Mouse (Mus musculus) cerebellum, postnatal 10 days (tissue): ENCODE measurements around the gene Anks4b.

Experiments used
- DNase-seq, 2 experiments: peaks; one replicate each; pipeline ENCODE4 v3.0.0; 2021; ENCODE audit warnings: mixed read lengths in 2 of 2

The Anks4b gene

DNA sequence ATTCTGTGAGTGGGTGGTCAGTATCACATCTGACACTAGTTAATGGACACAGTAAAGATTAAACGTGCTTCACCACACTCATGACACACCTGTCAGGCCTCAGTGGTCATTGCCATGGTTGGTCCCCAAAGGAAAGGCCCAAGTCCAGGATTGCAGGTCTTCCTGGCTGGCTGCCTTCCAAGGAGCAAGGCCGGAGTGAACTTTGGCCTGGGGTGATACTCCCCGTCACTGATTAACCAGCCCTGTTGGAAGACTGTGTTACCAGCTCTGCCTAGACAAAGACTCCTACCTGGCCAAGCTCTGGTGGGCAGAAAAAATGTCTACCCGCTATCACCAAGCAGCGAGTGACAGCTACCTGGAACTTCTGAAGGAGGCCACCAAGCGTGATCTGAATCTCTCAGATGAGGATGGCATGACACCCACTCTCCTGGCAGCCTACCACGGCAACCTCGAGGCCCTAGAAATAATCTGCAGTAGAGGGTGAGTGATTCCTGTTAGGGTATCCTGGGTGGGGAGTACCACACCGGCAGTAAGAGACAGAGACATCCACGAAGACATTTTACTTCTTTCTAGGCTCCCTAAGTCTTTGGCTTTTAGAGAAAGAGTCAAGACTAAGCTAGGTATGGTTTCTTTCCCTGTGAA, at the start of gene Anks4b:
Gene Anks4b, plus strand, starts transcription at position 256 of the 642 bp plus-strand sequence.
- DNase-seq: no peak

DNA sequence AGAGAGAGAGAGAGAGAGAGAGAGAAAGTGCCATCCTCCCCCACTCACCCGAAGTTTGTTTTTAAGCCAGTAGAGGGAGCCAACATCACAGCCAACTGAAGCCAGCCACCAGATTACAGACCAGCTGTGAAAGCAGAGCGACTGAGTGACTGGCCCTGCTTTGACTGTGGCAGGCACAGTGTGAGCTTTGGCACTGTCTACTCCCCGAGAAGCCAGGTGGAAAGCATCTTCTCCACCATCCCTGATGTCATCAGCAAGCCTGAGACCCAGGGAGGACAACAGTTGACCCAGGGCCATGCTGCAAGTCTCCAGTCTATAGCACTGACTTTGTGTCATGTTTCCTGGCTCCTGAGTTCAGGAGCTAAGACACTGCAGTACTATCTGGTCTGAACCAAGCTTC, 48.8 kb upstream of the Anks4b start:
- peak; percentile 85 to 88 for DNase-seq

DNA sequence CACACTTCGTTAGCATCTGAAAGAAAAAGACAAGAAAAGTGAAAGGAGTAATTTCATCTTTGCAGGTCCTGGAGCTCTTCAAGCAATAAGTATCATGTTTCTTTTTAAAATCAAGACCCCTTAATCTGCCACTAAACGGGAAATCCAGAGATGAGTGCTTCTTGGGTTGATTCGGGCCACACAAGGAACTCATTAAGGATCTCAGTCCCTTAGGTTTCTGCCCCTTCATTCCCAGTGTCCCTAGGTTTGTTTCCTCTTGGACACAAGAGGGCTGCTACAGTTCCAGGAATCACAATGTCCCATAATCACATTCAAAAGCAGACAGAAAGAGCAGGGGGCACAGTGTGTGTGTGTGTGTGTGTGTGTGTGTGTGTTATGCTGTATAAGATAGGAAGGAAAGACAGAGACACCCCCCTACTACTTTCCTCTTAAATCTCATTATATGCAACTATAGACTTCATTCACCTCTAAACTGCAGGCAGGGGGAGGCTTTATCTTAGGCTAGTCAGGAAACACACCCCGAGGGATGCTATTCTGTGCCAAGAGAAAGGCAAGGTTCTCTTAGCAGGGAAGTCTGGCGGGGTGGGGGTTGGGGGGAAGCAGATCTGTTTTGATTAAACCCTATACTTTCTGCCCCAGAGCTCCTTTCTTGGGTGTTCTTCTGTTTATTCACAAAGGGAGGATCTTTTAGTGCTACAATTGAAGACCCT, 46.5 kb upstream of the Anks4b start:
- no peak for DNase-seq

DNA sequence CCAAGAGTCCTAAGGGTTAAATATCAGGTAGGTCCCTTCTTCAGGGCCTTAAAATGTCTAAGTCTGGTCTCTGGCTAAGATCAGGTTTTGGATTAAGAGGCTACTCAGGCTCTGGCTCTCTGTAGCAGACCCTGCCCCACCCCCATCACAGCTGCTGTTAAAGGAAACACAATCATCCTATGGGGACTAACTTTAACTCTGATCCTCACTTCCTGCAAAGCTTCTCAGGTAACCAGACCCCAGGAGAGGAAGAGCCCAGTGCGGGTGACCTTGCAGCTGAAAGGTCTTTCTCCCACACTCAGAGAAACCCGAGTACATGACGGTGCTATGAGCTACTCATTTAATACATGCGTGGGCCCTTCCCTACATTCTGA, 46.0 kb upstream of the Anks4b start:
- no peak for DNase-seq

DNA sequence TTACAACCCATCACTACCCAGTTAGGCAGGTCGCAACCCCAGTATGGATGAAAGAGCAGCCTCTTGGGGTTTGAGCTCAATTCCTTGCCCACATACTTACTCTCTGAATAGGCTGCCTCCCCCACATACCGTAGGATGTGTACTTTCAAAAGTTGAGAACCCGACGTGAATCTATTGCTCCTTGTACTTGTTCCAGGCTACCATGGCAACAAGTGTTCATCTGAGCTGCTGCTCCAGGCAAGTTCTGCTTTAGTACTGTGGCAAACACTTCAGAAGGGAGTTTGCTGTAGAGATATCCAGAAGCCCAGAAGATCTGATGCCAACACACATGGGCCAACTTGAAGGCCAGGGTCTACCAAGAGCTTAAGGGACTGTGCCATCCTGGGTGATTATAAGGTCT, 44.7 kb upstream of the Anks4b start:
- no peak for DNase-seq

DNA sequence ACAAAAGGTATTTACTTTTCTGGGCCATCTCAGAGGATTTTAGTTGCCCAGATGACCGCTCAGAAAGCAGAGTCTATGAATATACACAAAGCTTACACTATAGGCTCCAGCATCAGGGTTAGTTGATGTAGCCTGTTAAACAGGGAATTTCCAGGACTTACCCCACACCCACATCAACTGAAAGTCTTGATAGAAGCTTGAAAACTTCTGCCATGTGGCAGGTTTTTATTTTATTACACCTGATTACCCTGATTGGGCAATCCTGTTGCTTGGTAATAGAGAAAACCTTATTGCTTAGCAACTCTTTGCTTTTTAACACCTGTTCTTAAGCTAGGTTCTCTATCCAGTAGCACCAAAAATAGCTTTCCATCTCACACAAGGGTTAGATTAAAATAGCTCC, 30.9 kb upstream of the Anks4b start:
- no peak for DNase-seq

DNA sequence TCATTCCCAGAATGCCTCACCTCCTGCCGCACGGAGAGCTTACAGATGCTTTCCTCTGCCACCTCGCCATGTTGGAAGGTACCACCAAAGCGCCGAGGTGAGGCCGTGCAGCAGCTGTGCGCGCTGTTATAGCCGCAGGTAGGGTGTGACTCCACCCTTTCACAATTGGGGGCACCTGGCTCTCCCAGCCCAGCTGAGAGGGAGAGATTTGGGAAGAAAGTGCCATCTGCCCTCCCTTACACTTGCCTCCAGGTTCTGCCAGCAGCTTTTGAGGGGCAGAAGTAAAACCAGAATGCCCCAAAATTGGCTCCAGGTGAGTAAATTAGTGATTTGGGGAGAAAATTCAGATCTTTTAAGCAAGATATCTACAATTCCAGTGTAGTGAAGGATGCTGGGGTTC, 28.5 kb upstream of the Anks4b start, which contains the start of gene Zp2:
Gene Zp2, minus strand, starts transcription at position 101 of the 400 bp plus-strand sequence.
- DNase-seq: no peak

DNA sequence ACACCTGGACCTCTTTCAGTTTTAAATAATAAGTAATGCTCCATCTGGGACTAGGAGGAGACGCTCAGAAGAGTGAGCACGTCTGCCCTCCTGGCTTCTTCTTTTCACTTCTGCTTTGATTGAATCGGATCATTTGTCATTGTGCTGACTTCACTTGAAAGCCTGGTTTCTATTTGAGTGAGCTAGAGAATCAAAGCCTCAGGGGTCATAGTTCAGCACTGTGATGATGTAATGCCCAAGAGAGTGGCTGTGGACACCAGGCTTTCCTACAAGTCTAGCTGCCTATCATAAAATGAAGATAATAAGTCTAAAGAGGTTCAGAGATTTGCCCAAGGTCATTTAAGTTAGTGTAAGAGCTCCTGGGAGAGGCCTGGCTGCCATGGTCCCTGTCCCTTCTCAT, 23.4 kb upstream of the Anks4b start:
- DNase-seq: no peak

DNA sequence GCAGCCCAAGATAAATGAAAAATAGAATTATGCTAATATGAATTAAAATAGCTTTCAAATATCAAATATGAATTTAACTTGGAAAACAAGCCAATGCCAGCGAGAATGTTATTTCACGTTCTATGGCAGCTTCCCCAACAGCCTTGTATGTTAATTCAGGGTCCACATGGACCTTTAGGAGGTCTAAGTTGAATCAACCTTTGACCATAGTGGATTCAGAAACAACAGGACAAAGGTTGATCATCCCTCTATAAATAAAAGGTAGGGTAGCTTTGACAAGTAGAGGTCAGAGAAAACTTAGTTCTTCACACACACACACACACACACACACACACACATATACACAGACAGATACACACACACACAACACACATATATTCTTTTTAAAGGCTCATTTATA, 22.8 kb upstream of the Anks4b start:
- DNase-seq: no peak

DNA sequence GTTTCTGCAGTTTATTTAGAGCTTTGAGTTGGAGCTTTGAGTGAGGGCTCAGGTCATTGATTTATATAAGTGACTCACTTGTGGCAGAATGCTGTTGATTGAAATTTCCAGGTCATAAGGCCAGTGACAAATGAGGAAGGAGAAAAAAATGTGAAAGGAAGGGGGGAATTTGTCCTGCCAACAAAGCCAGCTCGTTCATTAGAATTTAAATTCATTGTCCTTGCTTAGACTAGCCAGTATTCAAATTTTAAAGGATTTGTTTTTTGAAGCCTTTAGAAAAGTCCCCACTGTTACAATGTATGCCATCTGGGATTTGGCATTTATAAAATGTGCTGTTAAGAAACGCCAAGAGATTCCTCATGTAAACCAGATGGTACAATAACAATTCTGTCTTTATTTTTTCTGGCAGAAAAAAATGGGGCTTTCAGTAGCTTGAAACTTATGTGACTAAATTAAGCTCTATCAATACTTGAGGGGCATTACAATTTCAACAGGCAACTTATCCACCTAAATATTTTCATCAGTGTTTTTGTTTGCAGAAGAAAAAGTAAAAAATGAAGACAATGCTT, 16.7 kb upstream of the Anks4b start:
- no peak for DNase-seq

DNA sequence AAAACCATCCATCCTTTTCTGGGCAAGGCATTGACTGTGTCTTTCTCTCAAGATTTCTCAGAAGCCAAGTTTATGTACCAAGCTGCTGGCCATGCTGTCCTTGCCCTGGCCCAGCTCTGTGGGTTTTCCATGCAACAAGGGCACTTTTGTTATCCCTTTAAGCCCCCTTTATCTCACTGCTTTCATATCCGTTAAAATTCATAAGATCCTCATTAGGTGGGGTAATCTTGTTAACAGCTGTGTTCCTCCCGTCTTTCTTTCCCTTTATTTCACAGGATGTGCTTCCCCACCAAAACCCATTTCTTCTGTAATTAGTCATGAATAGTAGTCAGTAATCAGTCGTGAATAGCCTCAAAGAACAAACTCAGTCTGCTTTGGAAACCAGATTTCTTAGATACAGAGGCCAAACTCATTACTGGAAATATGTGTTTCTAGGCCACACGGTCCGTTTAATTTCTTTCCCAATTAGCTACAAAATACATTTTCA, 16.0 kb upstream of the Anks4b start:
- no peak for DNase-seq

DNA sequence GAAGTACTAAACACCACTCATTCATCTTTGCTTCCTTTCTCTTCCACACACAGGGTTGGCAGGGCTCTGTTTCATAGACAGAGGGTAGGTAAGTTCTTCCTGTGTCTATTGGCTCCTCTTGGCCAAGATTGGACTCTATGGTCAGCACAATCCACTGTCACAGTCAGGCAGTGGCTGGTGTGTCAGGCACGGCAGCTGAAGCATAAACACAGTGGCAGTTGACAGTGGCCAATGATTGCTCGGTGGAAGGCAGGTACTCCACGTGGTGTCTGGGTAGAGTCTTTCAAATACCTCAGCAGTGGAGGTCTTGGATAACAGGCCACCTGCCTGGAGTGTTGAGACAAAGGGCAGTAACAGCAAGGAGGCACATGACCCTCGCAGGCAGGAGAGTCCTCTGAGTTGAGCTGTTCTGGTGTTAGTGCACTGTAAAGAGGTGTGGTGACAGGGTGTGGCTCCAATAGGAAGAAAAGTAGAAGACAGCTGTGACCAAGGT, 15.5 kb upstream of the Anks4b start:
- no peak for DNase-seq

DNA sequence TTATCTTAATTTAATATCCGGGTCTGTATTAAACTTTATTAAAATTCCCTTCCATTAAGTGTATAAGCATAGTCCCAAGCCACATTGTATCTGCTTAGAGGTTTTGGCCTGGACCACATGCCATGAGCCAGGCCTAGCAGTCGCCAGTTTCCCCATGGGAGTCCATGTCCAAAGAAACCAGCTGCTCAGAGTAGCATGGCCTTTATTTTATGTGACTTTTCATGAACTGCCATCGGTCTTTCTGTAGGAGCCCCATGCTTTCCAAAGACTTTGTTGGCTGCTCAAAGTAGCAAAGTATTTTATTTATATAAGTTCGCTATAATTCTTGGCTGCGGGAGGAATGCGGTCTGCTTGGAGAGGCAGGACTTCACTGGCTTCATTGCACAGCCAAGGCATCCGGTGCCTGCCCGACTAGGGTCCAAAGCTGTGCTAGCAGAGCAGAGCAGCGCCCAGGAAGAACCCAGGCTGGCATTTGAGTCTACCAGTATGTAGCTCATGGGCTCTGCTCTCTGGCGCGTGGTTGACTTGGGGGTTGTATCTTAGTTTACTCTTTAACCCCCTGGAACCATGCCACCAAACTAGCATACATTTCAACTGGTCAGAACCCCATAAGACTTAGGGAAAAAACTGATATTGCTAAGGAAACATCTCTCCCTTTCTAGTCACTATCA, 9.9 kb upstream of the Anks4b start:
- peak; percentile 41 to 51 for DNase-seq

DNA sequence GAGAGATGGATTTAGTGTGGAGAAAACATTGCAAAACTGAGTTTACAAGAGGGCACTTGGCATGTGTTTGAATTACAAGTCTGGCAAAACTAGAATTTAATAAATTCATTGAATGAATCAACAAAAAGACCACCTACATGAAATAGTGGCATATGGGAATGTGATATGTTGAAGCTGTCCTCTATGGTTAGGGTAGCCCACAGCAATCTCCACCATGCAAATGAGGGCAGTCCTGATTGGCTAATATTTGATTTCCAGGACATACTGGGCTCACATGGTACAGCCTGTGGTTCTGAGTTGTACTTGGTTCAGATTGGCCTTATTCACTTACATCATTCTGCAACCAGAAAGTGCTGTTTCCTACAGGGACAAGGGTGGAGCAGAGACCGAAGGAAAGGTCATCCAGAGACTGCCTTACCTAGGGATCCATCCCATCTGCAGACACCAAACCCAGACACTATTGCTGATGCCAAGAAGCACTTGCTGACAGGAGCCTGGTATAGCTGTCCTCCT, 1.4 kb upstream of the Anks4b start:
- no peak for DNase-seq

DNA sequence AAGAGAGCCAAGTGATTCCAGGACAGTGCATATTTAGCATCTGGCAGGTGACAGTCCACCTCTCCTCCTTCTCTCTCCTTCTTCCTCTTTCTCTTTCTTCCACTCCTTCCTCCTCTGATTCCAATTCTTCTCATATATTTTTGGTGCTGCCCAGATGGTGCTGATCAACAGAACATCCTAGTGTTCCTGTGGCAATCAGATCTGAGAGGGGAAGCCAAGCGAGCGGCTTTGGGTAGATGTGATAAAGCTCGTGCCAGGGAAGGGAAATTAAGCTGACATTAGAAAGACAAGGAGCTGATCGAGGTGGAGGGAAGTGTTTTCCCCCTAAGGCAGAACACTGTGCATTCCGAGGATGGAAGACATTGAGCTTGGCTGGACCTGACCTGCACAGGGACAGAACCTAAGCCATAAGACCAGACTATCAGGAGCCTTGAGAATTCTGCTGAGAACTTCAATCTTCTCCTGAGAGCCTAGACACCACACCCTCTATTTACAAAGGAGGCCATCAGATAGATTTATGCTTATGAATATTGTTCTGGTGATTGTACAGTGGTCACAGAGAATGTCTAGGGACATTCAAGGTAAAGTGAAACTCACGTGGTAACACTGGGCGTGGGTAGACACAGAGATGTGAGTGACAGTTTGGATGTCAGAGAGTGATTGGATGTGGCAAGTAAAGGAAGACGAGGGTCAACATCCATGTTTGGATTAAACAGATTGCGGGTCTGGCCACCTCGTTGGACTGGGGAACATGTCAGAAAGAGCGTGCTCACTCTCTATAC, 1.3 kb downstream of the Anks4b start:
- no peak for DNase-seq

DNA sequence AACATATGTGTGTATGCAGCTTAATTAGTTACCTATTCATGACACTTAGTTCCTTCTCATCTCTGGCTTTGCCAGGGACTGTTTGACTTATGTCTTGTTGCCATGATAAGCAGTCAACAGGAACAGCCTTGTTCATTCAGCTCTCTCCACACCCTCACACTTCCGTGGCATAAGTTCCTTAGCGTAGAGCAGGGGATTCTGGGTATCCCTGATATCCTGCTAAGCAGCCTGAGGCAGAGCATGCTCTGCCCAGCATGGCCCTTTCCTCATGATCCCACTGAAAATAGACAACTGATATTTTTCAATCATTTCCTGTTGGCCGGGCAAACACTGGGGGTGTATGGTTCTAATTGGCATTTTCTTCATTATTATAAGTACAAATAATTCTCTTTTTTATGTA, 4.0 kb downstream of the Anks4b start:
- no peak for DNase-seq

DNA sequence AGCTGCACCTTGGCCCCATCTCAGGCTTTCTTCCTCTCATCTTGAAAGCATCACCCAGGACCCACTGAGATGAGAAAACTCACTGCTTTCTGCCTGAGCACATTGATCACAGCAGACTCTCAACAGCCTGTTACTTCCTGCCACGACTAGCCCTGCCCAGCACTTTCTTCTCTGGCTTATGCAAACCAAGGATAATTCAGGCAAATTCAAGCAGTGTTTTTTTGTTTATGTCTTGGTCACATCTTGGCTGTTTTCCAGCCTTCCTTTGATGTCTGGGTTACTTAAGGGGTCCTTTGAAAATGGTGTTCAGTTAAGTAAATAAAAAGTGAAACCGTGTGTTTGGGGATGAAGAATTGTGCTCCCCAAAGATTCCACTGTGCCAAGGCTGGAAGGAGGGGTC, 5.3 kb downstream of the Anks4b start:
- DNase-seq: no peak

DNA sequence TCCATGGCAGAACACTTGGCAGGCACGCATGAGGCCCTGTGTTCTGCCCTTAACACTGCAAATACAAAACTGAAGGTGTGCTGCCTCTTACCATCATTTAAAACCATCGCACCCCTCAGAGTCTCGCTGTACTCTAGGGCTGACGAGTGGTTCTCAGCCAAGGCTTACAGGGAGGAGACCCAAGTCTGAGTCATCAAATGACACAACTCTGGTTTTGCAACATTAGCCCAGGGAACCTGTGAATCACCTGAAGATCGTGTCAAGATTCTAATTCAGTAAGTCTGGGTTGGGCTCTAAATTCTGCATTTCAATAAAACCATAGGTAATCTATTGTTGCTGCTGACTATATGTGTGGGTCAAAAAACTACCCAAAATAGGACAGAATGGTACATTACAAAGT, 6.9 kb downstream of the Anks4b start:
- DNase-seq: no peak

DNA sequence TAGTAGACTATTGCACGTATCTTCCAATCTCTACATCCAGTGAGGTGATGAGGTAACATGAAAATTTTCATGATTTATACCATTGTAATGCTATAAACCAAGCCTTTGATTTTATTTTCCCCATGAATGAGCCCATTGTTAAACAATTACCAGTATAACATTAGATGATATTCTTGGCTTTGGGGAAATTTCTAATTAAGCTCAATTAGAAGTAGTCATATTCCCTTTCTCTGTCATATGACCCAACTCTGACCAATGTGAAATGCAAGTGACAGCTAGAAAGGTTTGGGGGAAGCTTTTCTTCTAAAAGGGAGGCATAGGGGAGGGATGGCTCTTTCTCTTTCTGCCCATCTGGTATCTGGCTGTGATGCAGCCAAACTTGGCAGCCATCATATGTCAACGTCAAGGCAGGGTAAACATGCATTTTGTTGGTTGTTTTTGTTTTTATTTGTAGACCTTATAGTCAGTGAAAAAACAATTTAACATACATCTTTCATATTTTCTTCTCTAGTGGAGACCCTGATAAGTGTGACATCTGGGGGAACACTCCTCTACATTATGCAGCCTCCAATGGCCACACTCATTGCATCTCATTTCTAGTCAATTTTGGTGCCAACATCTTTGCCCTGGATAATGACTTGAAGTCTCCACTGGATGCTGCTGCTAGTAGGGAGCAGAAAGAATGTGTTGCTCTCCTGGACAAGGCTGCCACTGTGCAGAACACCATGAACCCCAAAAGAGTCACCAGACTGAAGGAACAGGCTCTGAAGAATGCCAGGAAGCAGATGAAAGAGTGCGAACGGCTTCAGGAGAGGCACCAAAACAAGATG, 8.0 kb downstream of the Anks4b start:
- DNase-seq: peak; percentile 54 to 66

DNA sequence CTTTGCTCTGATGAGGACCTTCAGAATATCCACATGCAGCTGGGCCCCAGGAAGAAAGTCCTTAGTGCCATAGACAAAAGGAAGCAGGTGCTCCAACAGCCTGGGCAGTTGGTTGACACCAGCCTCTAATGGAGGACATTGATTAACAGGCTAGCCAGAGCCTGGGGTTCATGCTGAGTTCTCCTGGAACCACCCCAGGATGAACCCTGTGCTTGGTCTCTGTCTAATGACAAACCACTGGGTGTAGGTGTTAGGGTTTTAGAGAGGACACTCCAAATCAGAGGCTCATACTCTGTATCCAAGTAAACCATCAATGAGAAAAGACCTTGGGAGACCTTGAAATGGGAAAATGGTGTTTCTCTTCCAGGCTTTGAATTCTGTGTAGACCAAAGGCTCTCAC, 9.2 kb downstream of the Anks4b start:
- DNase-seq: no peak

DNA sequence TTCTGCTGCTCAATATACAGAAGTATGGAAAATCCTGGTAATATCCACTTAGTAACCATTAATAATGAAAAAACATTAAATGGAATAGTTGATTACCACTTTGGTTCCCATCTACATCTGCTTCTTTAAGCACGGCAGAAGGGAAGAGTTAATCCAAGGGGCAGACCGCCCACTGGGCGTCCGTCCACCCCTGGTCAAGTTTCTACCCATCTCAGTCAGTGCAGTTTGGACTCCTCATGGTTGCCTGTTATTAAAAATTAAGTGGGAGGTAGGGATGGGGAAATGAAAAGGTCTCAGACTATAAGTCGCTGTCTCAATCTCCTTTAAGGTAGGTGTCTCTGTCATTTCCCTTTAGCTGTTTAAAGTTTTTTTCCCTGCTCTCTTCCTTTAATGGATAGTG, 15.3 kb downstream of the Anks4b start:
- no peak for DNase-seq
